Mouse (Mus musculus) lung, postnatal 0 days (tissue): ENCODE data around the gene Pde10a.

Experiments used
- CTCF ChIP-seq: IDR thresholded peaks from 2 replicates; pipeline ENCODE4 v1.5.1; 2016; ENCODE audit warnings: antibody characterized with exemption, mild to moderate bottlenecking
- EP300 ChIP-seq: IDR thresholded peaks from 2 replicates; pipeline ENCODE4 v1.6.1; 2016; ENCODE audit warnings: antibody characterized with exemption, mild to moderate bottlenecking, control low read depth

DNA sequence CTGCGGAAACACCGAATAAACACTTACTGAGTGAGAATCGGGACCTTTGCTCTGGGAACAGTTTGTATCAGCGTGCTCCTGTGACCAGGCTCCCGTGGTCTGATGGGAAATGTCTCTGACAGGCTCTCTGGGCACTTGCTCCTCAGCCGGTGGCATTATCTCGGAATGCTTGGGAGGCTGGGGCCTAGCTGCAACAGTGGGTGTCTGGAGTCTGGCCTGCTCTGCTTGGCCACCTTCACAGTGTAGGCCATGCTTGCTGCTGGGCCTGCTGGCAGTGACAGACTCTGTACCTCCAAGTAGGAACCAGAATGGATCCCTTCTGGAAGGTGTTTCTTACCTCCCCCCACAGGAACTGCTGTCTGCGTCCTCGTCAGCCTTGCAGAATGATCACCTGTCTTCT is 362.9 kb downstream of the Pde10a start:
- no peak for TF ChIP-seq CTCF
- no peak for TF ChIP-seq EP300
